Mouse (Mus musculus) limb, embryonic 13.5 days (tissue): ENCODE measurements around the gene Ang2. TPM values are rescaled to one million over a fixed set of nuclear protein-coding genes. Genes with fewer than 3 reads are reported as not detected.
"Not testable (repeated sequence)": the region's sequence is repeated elsewhere in the genome, so short reads cannot be mapped to it uniquely, and the experiment has no call there.

Source experiments
- ATAC-seq: fragments of 200-750 bp; cut with Nextera tagmentation; 2 replicates; pipeline ENCODE4 v1.8.0; 2017; ENCODE audit warnings: low read depth, moderate number of reproducible peaks, moderate TSS enrichment; ENCODE audit not compliant: low FRiP score
- H3K27ac ChIP-seq: fragments of 300-500 bp; sonication (generic); 2 replicates; pipeline ENCODE4 v1.5.1; 2015; ENCODE audit warnings: inconsistent platforms, mild to moderate bottlenecking, moderate library complexity
- H3K27me3 ChIP-seq: fragments of 300-500 bp; sonication (generic); 2 replicates; pipeline ENCODE4 v1.6.1; 2015; ENCODE audit warnings: mild to moderate bottlenecking, inconsistent platforms
- H3K36me3 ChIP-seq: fragments of 300-500 bp; sonication (generic); 2 replicates; pipeline ENCODE4 v1.6.1; 2015; ENCODE audit warnings: inconsistent platforms, mild to moderate bottlenecking, moderate library complexity
- H3K4me1 ChIP-seq: fragments of 300-500 bp; sonication (generic); 2 replicates; pipeline ENCODE4 v1.6.1; 2015; ENCODE audit warnings: inconsistent platforms
- H3K4me2 ChIP-seq: fragments of 300-500 bp; sonication (generic); replicated peaks from 2 replicates; pipeline ENCODE4 v1.6.1; 2015; ENCODE audit warnings: inconsistent platforms, mild to moderate bottlenecking, moderate library complexity
- H3K4me3 ChIP-seq: fragments of 300-500 bp; sonication (generic); 2 replicates; pipeline ENCODE4 v1.5.1; 2015; ENCODE audit warnings: moderate library complexity, mild to moderate bottlenecking, inconsistent platforms
- H3K9ac ChIP-seq: fragments of 300-500 bp; sonication (generic); 2 replicates; pipeline ENCODE4 v1.6.1; 2015; ENCODE audit warnings: mild to moderate bottlenecking, inconsistent platforms
- H3K9me3 ChIP-seq: fragments of 300-500 bp; sonication (generic); 2 replicates; pipeline ENCODE4 v1.6.1; 2016; ENCODE audit warnings: inconsistent platforms
- WGBS: fragments of 180-500 bp; shearing (Covaris S2); methylation state at CpG from one replicate; pipeline ENCODE4 v1.1.7; 2015; 5-methylcytosine and 5-hydroxymethylcytosine counted together
- polyA plus RNA-seq: library from polyadenylated mRNA; unstranded; fragments of >200 nt; fragmentation: Nextera tagmentation; extraction: Ambion mirVana; gene quantifications from 2 replicates; pipeline ENCODE4 v1.2.1, GENCODE M21; 2015

Gene Ang2
- not detected in 2 replicates for polyA plus RNA-seq

GRCm38 (mm10) chr14:51199098-51200023, at the start of gene Ang2:
Ang2 (minus strand) TSS chr14:51199148.
- Histone ChIP-seq H3K9me3 (no peaks in the 10 kb centered on the region), H3K27me3 (no peaks in the 10 kb centered on the region), H3K36me3 (no peaks in the 10 kb centered on the region), H3K4me2 (no peak within 1 kb of the TSS), H3K4me3 (no peak within 1 kb of the TSS), H3K4me1 (no peaks in the 10 kb centered on the region), H3K27ac (no peak within 1 kb of the TSS), H3K9ac (no peak within 1 kb of the TSS)
- no peak for ATAC-seq
- WGBS: 71% methylated on average over 5 of the region's 5 CpGs

DNA sequence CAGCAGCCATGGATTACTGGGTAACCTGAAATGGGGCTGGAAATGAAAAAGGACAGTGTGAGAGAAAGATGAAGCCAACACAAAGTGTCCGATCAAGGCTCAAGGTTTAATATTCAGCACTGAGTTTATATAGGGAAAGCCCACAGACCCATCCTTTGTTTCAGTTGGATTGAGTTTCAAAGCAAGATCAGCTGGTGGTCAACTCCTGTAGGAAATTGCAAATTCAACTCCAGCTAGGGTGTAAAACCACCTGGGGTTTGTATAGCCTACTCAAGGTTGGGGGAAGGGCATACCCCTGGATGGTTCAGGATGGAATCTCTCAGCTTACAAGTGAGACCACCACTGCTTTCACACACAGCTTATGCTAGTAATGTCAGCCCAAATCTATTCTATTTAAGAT, 48.8 kb upstream of the Ang2 start:
- no peak overlapping the region for H3K4me3 ChIP-seq
- no peaks in the 10 kb centered on the region for H3K9me3 ChIP-seq
- H3K4me2 ChIP-seq: no peak overlapping the region
- no peak overlapping the region for H3K27ac ChIP-seq
- no peak overlapping the region for H3K9ac ChIP-seq
- WGBS: 81% methylated on average over 1 of the region's 1 CpGs
- H3K4me1 ChIP-seq: no peaks in the 10 kb centered on the region
- H3K36me3 ChIP-seq: no peaks in the 10 kb centered on the region
- no peaks in the 10 kb centered on the region for H3K27me3 ChIP-seq
- ATAC-seq: no peak

- no peak for ATAC-seq
- no peak overlapping the region for H3K4me3 ChIP-seq
- H3K9ac ChIP-seq: no peak overlapping the region
- no peak overlapping the region for H3K4me2 ChIP-seq
- no peaks in the 10 kb centered on the region for H3K9me3 ChIP-seq
- H3K36me3 ChIP-seq: no peaks in the 10 kb centered on the region
- no peaks in the 10 kb centered on the region for H3K4me1 ChIP-seq
- no peak overlapping the region for H3K27ac ChIP-seq
- no peaks in the 10 kb centered on the region for H3K27me3 ChIP-seq
Observed at GRCm38 (mm10) chr14:51240899-51241298, 42.0 kb upstream of the Ang2 start.

DNA sequence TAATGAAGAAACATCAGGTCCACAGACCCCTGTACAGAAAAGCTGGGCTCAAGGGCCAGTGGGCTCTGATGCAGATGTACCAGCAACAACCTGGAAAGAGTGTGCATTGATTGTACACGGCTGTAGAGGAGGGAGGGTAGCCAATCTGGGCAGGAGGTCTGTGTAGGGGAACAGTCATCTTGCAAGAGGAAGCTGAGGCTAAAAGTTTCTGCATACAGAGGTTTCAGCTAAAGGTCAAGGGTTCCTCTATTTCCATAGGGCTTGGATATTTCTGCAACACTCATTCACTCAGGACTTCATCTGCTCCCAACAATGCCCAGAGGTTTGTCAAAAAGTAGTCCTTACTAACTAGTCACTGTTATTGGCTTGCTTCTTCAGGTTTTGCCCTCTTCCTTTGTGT, 38.5 kb upstream of the Ang2 start:
- H3K9me3 ChIP-seq: not testable (repeated sequence)
- 83% methylated on average over 1 of the region's 1 CpGs for WGBS

DNA sequence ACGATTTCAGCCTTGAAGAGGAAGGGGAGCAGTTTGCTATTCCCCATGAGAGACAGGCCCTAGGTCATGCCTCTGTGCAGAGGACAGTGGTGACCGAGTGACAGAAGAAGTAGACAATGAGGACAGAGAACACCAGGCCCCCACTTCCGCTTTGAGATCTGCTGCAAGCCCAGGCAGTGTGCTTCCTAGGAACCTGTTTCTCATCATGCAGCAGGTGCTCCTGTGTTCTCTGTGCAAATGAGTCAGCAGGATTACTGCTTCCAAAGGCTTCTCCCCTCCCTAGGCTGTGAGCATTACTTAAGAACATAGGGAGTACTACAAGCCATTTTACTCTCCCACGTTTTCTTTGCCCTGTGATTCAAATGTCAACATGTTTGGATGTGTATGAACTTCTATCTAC, 30.7 kb upstream of the Ang2 start:
- ATAC-seq, H3K27ac ChIP-seq, H3K4me2 ChIP-seq, H3K27me3 ChIP-seq, H3K9me3 ChIP-seq, H3K4me1 ChIP-seq, H3K9ac ChIP-seq, H3K4me3 ChIP-seq, H3K36me3 ChIP-seq: not testable (repeated sequence)
- WGBS: 56% methylated on average over 4 of the region's 4 CpGs

More for the DNA sequence above, 38.5 kb upstream of the Ang2 start:
- H3K4me2 ChIP-seq, ATAC-seq, H3K36me3 ChIP-seq, H3K4me1 ChIP-seq, H3K27ac ChIP-seq, H3K9ac ChIP-seq, H3K4me3 ChIP-seq, H3K27me3 ChIP-seq: not testable (repeated sequence)

DNA sequence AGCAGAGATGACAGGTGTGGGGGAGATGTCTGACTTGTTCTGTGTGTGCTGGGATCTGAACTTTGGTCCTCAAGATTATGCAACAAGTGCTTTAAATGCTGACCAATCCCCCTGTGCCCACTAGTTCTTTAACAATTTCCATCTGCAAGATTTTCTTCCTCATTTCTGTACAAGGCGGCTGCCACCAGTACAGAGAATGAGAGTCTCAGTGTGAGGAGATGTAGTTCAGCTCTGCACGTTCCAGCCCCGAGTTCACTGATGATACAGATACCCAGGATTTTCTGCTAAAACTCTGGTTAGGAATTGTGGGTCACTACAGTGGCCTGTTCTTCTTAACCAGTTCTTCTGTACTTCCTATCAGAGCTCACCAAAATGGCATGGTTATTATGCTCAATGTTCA, 21.1 kb upstream of the Ang2 start:
- not testable (repeated sequence) for H3K9ac ChIP-seq, ATAC-seq, H3K9me3 ChIP-seq, H3K4me3 ChIP-seq, H3K27me3 ChIP-seq, H3K4me1 ChIP-seq, H3K36me3 ChIP-seq, H3K4me2 ChIP-seq, H3K27ac ChIP-seq
- WGBS: 89% methylated on average over 3 of the region's 3 CpGs

GRCm38 (mm10) chr14:51203115-51203514, 4.2 kb upstream of the Ang2 start, which contains the start of gene Ear14:
Ear14 (plus strand) TSS chr14:51203391.
- no peak within 1 kb of the TSS for H3K4me3 ChIP-seq
- WGBS: 73% methylated on average over 2 of the region's 2 CpGs

DNA sequence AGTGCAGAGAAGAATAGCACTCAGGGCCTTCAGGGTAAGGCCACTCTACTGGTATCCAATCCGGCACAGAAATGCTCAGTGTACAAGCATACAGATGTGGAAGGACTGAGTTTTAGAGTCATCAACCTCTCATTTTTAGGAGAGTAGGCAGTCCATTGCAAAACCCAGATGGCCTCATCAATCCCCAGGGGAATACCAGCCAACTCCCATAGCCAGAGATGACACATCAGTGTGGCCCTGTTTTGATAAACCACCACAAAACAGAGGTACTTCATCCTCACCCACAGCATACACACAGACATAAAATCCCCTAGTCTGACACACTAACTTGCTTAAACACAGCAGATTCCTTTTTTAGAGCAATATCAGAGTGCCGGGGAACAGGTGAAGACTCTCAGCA, 1.5 kb upstream of the Ang2 start:
- Histone ChIP-seq H3K4me1 (no peaks in the 10 kb centered on the region), H3K27ac (no peak overlapping the region), H3K27me3 (no peaks in the 10 kb centered on the region), H3K4me3 (no peak overlapping the region), H3K9me3 (no peaks in the 10 kb centered on the region), H3K9ac (no peak overlapping the region), H3K4me2 (no peak overlapping the region), H3K36me3 (no peaks in the 10 kb centered on the region)
- 92% methylated on average over 2 of the region's 2 CpGs for WGBS
- no peak for ATAC-seq

More at GRCm38 (mm10) chr14:51203115-51203514, 4.2 kb upstream of the Ang2 start, which contains the start of gene Ear14:
- Histone ChIP-seq H3K36me3 (no peaks in the 10 kb centered on the region), H3K9me3 (no peaks in the 10 kb centered on the region), H3K4me2 (no peak within 1 kb of the TSS), H3K4me1 (no peaks in the 10 kb centered on the region), H3K27me3 (no peaks in the 10 kb centered on the region), H3K27ac (no peak within 1 kb of the TSS), H3K9ac (no peak within 1 kb of the TSS)
- no peak for ATAC-seq

GRCm38 (mm10) chr14:51200054-51200453, 1.1 kb upstream of the Ang2 start:
- no peaks in the 10 kb centered on the region for H3K36me3 ChIP-seq
- WGBS: 95% methylated on average over 2 of the region's 2 CpGs
- no peak for ATAC-seq

DNA sequence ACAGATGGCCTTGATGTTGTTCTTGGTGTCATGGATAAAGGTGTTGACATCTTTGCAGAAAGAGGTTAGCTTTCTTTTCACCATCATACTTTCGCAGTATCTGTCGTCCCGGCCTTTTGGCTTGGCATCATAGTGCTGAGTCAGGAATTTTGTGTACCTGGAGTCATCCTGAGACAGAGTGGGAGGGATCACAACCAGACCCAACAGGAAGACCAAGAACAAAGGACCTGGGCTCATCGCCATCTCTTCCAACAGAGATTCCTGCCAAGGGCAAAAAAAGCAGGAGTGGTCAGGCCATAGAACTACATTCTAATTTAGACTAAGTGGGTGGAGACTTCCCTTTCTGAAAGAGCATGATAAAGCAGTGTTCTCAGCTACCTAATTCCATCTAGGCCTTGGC, 3.3 kb downstream of the Ang2 start:
- WGBS: 86% methylated on average over 4 of the region's 4 CpGs
- no peaks in the 10 kb centered on the region for H3K4me1 ChIP-seq
- no peak for ATAC-seq

More at GRCm38 (mm10) chr14:51200054-51200453, 1.1 kb upstream of the Ang2 start:
- no peaks in the 10 kb centered on the region for H3K27me3 ChIP-seq
- H3K9ac ChIP-seq: no peak overlapping the region
- H3K4me1 ChIP-seq: no peaks in the 10 kb centered on the region
- H3K4me3 ChIP-seq: no peak overlapping the region
- H3K27ac ChIP-seq: no peak overlapping the region
- H3K9me3 ChIP-seq: no peaks in the 10 kb centered on the region
- no peak overlapping the region for H3K4me2 ChIP-seq

DNA sequence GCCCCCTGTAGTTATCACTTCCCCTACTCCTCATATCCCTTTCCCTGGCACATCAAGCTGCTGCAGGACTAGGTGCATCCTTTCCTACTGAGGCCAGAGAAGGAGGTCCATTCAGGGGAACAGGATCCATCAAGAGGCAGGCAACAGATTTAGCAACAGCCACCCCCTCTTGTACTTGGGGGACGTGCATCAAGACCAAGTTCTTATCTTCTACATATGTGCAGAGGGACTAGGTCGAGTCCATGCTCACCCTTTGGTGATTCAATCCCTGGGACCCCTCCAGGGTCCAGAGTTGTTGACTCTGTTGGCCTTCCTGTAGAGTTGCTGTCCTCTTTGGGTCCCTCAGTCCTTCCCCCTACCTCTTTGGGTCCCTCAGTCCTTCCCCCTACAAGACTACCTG, 17.9 kb downstream of the Ang2 start:
- not testable (repeated sequence) for H3K4me2 ChIP-seq
- 71% methylated on average over 2 of the region's 2 CpGs for WGBS

More for the DNA sequence above, 3.3 kb downstream of the Ang2 start:
- Histone ChIP-seq H3K9ac (no peak overlapping the region), H3K27ac (no peak overlapping the region), H3K27me3 (no peaks in the 10 kb centered on the region), H3K36me3 (no peaks in the 10 kb centered on the region), H3K4me2 (no peak overlapping the region), H3K9me3 (no peaks in the 10 kb centered on the region), H3K4me3 (no peak overlapping the region)

GRCm38 (mm10) chr14:51173843-51174242, 25.1 kb downstream of the Ang2 start:
- Histone ChIP-seq H3K9me3 (no peaks in the 10 kb centered on the region), H3K27ac (no peak overlapping the region), H3K9ac (no peak overlapping the region), H3K36me3 (no peaks in the 10 kb centered on the region), H3K4me1 (no peaks in the 10 kb centered on the region), H3K4me3 (no peak overlapping the region), H3K27me3 (no peaks in the 10 kb centered on the region), H3K4me2 (no peak overlapping the region)
- ATAC-seq: no peak
- 64% methylated on average over 4 of the region's 4 CpGs for WGBS

More for the DNA sequence above, 17.9 kb downstream of the Ang2 start:
- H3K36me3 ChIP-seq, H3K4me1 ChIP-seq, ATAC-seq, H3K9ac ChIP-seq, H3K4me3 ChIP-seq, H3K27me3 ChIP-seq, H3K9me3 ChIP-seq, H3K27ac ChIP-seq: not testable (repeated sequence)

DNA sequence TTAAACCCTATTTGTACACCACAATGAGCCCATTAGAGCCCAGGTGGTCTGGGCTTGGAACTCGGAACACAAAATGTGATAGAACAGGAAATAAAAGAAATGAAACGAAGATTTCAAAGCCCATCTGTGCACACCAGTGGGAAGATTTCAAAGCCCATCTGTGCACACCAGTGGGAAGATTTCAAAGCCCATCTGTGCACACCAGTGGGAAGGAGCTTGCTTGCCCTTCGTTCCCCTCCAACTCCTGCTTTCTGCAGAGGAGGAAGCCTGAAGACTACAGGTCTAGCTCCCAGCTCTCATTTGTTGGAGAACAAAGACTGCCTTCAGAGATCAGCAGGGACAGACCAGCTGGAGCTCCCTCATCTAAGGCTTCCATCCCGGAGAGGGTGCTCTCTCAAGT, 26.0 kb downstream of the Ang2 start:
- not testable (repeated sequence) for H3K27ac ChIP-seq, H3K4me3 ChIP-seq, H3K9ac ChIP-seq, H3K27me3 ChIP-seq, H3K4me1 ChIP-seq, ATAC-seq, H3K36me3 ChIP-seq, H3K4me2 ChIP-seq, H3K9me3 ChIP-seq
- 54% methylated on average over 4 of the region's 4 CpGs for WGBS
